Mouse (Mus musculus) kidney, postnatal 25 days (tissue): Measurements from ENCODE around the gene Anks1b.
"Not testable (repeated sequence)": the region's sequence is repeated elsewhere in the genome, so short reads cannot be mapped to it uniquely, and the experiment has no call there.

ENCODE experiments used
- DNase-seq, 2 experiments: peaks; one replicate each; pipeline ENCODE4 v3.0.0; 2021; ENCODE audit warnings: mixed read lengths in 2 of 2

Anks1b gene

DNA sequence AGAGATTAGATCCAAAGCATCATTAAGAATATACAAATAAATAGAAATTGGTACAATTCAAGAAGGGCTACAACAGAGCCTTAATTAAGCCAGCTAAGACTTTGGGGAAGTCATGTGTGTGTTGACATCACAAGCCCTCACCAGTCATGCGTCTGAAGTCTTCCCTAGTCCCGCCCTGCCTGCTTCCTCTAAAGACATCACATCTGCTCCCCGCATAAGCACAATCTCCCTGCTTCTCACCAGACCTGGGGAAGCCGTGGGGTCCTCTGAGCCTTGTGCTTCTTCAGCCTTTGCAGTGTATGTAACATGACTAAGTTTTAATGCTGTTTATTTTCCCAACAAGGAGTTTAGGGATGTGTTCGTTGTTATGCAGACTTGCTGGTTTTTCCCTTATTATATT, 706.7 kb downstream of the Anks1b start:
- no peak for DNase-seq

DNA sequence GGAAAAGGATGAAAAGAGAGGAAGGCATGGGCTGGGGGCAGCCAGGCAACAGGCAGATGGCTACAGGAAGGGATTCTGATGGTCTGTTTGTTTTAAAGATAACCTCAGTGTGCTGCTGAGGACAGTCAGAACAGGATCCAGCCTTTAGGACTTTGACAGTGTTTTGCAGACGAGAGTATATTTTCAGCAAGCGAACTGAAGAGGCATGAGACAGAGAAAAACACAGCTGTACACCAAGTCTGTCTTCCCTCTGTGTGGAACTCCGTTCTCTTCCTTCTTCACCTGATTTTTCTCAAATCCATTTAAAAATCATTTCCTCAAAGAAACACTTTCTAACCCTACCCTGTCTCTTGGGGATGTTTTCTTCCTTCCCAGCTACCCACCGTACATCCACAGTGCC, 710.7 kb downstream of the Anks1b start:
- no peak for DNase-seq

DNA sequence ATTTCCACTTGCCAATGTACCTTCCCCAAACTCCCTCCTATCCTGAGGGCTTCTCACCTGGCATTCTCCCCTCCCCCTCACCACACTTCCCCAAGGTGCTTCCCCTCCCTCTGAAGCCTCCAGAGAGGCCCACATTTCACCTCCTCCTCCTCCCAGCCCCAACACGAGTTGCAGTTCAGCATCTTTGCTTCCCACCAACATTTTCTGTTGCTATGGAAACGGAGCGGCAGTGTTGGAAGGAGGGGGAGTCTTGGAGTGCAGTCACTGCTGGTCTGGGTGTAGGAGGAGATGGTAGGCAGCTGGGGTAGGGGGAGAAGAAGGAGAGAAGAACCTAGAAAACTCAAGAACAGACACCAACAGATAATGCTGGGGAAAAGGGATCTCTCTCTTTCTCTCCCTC, 722.8 kb downstream of the Anks1b start:
- no peak for DNase-seq

DNA sequence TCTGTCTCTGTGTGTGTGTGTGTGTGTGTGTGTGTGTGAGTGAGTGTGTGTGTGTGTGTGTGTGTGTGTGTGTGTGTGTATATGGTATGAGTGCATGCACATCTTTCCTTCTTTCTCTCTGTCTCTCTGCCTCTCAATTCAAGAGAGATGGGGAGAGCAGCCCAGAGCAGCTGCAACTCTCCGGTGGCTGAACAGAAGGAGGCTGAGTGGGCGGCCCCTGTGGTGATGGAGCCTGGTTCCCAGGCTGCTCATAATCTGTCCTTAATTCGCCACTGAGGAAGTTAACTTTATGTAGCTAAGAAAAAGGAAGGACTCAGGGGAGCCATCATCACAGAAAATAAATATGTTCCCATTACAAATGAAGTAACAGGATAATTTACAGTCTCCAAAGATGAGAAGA, 723.3 kb downstream of the Anks1b start:
- DNase-seq, result no peak

DNA sequence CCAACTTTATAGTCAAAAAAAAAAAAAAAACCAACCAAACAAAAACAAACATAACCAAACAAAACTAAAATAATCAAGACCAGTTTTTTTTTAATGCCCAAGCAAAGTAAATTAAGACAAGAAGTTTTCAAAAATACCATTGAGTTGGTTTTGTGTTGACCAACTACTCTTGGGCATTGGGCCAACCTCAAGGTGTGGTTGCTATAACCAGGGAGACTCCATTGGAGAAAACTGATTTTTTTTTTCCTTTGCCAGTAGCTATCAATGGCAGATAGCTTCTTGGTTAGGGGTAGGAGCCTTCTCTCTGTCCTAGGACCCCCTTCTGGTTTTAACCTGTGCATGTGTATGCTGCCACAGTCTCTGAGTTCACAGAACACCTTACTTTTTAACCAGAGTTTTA, 725.8 kb downstream of the Anks1b start:
- DNase-seq, result no peak

DNA sequence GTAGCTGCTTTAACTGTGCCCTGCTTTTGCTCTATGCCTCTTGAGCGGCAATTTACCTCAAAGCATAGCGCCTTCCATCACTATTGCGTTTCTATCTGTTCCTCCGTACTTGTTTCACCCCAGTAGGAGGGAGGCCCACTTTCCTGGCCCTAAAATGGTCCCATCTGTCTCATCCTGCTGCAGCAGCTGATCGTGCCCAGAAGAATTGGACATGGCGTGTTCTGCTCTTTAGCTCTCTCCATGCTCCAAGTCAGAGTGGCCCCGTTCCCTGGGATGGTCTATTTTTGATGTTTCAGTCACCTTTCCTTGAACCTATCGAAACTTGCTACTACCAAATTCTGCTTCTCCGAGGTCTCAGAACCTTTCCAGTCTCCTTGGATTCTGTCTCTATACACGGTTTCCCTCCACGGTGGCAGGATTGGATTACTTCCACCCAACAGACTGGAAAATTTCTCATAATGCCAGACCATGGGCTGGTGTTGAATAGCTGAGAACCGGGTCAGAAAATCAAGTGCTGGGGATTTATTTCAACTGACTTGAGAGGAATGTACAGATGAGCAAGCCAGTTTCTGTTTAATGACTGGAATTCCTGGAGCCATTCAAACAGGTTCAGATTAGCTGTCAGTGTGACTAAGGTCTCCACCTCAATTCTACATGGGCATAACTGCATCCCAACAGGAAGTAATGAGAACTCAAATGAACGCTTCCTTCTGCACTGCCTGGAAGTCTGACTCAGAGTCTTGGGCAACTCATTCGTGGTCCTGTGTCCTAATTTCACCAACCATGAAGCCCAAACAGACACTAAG, 726.6 kb downstream of the Anks1b start:
- no peak for DNase-seq

DNA sequence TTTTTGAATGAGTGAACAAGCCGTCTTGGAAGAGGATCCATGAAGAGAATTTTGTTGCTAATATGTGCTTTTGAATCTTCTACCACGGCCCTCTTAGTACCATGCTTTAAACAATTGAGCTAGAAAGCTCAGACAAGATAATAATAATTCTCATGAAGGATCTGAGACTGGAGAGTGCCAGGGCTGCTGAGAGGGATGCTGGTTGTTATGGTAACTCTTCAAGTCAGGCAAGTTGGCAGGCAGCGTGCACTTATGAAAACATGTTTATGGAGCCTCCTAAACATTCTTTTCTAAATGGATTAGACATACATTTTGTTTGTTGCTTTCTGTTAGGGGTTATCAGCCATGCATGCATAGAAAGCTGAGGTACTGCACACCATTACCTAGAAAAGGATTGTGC, 734.3 kb downstream of the Anks1b start:
- no peak for DNase-seq

DNA sequence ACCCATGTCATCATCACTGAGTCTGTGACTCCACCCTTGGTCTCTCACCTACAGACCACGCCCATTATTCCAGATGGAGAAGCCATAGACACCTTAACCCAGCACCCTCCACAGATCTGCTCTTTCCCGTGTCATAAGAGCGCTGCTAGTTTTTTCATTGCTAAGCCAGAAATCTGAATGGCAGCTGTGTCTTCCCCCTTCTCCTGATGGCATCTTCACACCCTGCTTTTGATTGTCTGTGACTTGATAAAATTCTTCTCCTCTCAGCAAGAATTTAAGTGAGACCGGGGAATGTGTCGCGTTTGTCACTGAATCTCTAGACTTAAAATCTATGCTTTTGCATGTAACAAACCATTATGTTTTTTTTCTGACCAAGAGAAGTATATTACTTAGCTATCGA, 736.1 kb downstream of the Anks1b start:
- no peak for DNase-seq

DNA sequence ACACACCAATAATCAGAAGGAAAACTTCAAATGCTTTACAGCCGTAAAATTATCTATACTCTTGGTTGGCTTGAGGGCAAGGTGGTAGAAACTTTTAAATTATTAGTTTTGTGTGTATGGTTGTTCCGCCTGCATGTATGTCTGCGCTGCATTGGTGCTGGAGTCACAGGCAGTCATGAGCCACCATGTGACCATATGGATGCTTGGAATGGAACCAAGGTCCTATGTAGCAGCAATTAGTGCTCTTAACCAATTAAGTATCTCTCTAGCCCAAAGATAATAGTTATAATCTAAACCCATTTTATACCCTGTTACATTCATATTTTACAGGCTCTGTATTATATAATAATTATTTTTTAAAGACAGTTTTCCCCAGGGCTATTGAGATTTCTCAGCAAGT, 739.7 kb downstream of the Anks1b start:
- DNase-seq, result no peak

DNA sequence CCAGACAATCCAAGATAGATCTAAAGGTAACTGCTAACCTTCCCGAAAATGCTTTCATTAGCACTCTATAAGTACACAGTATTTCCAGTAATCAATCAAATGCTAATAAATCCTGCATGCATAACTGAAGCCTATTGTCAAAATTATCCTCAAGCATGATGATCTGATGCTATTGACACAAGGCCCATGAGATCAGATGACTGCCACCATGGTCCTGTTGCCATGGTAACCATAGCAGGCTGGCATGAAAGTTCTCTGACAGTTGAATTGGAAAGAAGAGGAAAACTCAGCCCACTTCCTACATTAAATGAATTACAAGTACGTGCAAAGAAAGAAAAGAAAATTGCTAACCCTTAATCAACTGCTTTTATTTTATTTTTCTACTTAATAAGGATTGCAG, 741.9 kb downstream of the Anks1b start:
- no peak for DNase-seq

DNA sequence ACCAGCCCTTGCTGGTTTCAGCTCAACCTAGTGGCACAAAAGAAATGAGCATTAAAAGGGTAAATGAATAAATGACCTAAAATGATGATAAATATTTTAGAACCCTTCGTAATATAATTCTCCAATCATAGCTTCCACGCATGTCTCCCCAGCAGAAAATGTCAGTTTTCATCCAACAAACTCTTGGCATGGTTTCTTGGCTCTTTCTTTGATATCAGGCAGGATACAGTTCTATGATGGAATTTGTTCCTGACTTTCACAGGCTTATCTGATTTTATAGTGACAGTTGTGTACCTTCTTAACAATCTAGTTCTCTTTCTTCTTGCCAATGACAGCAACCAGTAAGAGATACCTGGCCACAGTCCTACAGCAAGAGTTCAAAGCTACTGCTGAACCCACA, 743.3 kb downstream of the Anks1b start:
- no peak for DNase-seq

DNA sequence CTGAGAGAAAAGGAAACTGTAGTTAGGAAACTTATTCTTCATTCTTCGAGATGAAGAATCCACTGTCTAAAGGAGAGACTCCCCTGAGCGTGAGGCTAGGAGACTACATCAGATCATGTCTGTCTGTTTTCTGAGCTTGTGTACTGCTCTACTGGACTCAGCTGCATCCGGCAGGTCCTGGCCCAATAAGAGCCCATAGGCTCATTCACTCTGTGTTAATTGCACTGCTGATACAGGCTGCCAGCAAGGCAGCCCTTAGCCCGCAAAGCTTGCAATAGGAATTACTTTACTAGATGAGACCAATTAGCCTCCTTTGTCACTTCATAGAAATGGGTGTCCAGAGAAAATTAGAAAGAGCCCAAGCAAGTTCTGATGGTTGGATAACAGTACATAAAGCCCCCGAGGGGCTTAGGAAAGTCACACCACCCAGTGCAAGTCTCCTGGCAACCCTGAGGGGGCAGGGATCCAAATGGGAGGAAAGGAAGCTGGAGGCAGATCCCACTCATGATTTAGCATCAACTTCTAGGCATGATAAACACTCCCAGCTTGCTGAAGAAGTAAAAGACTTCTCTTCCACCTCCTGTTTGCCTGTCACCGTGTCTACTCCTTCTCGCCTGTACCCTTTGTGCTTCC, 744.5 kb downstream of the Anks1b start:
- no peak for DNase-seq

DNA sequence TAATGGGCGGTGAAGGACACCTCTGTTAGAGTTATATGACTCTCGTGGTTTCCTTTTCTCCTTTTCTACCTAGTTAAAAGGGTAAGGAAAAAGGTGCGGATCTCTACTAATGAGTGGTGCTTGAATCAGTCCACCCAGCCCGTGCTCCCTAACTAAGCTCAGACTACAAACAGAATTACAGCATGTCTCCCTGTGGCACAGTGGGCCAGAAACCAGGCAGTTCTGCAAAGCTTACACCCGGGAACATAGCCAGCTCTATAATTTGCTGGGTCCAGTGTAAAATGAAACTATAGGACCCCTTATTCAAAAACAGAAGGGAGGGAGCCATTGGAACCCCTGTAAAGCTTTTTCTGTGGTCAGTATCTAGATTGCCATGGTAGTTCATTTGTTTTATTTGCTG, 754.2 kb downstream of the Anks1b start:
- no peak for DNase-seq

DNA sequence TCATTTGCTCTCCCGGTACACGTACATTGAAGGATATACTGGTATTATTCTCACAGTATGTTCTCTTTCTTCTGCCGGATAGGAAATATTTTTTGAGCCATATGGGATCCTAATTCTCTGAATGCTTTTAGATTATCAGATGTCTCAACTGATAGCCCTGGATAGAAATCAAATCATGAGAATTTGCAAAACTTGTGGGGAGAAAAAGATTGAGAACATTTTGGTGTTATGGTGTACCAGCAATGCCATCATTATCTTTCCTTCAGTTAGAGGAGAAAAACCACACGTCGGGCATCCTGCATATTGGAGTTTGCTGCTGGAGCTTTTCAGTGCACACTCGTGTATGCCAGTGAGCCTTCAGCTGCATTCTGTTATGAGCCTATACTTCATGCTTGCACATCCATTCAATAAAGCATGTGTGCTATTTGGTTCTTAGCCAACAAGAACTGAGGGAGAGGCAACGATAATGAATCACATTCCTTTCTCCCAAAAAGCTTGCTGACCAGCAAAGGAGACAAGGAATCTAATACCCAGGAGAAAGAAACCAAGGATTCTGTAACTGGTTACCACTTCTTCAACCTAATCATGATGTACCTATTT, 756.9 kb downstream of the Anks1b start:
- DNase-seq, result no peak

DNA sequence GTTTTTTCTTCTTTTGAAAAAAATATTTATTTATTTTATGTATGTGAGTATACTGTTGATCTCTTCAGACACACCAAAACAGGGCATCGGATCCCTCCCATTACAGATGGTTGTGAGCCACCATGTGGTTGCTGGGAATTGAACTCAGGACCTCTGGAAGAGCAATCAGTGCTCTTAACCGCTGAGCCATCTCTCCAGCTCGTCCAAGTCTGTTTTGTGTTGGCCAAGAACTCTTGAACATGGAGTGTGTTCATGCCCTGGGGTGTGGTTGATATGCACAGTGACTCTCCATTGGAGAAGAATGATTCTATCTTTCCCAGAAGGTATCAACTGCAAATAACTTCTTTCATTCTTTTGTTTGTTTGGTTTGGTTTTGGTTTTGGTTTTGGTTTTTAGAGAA, 757.5 kb downstream of the Anks1b start:
- not testable (repeated sequence) for DNase-seq

DNA sequence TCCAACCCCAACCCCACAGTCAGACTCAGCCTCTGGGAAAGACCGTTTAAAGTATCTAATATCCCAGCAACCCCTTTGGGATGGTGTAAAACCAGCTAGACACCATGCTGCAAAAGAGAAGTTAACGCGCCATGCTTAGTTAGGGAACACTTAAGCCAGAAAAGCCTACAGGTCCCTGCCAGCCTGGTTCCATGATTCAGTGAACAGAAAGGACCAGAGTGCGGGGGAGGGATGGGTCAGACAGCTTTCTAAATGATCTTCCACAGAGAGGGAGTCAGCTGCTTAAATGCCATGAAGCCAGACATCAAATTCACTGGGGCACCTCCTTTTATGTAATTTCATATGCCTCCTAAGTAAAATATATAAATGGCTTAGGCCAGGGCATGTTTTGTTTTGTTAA, 764.0 kb downstream of the Anks1b start:
- DNase-seq, result no peak

DNA sequence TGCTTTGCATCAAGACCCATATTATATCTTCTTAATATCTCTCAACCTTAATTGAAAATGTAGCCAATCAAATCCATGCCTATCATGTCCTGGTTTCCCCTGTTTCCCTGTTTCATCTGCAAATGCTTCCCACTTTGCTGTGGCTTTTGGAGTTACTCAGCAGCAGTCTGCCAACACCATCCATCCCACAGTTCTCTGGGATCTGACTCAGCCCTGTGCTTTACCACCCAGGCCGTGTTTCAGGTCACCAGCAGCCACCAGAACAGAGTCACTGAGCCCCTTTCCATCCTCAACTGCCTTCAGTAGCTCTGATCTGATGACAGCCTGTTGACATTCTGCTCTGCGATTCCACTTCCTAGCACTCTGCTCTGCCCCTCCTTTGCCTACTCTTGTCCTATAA, 776.4 kb downstream of the Anks1b start:
- no peak for DNase-seq

DNA sequence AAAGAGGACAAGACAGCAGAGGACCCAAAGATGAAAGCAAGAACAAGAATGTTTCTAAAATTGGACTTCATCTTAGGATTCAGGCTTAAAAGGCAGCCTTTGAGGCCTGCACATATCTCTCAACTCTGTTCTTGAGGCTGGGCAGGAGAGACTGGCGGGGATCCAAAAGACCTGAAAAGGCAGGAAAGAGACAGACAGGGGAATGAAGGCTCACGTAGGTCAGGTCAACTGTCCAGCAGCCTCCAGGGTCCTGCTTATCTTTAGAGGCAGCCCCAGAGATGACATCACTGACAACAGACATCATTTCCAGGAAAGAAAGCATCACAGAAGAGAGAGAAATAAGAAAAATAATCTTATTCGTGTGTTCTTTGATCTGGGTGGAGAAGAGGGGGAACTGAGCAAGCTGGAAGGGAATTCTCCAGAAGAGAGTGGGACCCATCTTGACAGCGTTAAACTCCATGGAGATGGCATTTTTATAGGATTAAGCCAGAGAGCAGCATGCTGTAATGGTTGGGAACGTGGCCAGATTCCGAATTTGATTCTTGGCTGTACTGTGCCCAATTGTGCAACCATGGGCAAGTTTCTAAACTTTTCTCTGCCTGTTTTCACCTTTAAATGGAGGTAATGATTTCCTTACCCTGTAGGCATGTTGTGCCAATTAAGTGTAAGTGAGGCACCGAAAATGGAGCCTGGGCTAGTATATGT, 784.3 kb downstream of the Anks1b start:
- no peak for DNase-seq

DNA sequence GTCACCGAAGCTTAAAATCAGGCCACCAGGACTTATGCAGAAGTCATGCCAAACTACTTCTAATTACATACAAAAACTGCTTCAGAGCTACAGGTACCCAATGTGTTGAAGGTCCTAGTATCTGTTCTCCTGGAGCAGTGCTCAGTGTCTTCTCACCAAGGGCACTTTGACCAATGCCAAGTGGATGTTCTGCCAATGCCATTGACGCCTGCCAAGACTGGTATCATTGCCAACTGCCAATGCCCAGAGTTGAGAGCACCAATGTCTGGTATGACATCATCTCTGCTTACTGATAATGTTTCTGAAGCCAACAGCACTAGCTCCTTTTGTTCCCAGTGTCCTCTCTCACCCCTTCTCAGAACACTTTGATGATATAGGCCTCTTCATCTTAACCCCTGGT, 793.4 kb downstream of the Anks1b start:
- DNase-seq, result no peak

DNA sequence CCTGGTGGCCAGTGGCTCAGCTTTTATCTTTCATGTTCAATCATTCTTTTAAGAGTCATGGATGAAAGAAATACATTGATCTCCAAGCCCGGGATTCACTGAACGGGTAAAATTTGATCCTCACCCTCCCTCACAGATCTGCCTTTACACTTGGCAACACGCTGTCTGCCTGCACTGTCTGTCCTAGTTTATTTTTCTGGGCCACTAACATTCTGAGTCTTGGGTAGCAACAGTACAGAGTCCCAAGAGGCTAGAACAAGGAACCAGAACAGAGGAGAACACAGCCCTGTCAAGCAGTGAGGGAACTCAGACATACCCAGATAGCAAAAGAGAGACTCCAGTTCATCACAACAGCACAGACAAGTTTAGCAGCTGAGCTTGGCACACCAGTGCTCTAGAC, 797.0 kb downstream of the Anks1b start:
- DNase-seq, result no peak

DNA sequence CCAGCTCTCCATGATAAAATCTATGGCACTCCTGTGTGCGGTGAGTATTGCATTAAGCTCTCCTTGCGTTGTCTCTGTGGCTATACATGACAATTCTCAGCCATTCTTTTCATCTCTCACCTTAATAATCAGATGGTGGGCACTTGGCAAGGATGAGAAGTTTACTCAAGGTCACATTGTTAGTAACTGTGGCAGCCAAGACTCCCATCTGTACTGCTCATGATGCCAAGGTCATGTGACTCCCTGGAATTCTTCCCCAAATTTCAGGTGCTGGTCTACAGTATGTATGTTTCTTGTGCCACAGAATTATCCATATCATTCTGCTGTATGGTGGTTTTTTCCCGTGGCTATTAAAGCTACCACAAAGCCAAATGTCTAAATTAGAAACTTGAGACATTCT, 798.8 kb downstream of the Anks1b start:
- no peak for DNase-seq

DNA sequence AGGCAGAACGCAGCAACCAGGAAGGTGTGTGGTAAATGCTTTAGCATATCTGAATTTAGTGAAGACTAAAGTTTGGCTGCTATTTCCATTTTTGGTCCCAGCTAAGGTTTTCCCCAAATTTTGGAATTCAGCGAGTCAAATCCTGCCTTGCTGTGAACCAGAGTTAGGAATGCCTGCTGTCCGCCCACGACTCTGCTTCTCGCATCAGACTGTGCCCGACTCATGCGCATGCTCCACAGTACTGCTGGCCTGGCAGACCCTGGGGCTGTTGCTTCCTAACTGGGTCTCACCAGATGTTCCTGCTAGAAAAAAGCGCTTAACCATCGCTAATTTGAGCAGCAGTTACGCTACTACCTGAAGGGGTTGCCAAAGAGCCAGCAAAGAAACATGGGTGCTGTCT, 801.1 kb downstream of the Anks1b start:
- no peak for DNase-seq

DNA sequence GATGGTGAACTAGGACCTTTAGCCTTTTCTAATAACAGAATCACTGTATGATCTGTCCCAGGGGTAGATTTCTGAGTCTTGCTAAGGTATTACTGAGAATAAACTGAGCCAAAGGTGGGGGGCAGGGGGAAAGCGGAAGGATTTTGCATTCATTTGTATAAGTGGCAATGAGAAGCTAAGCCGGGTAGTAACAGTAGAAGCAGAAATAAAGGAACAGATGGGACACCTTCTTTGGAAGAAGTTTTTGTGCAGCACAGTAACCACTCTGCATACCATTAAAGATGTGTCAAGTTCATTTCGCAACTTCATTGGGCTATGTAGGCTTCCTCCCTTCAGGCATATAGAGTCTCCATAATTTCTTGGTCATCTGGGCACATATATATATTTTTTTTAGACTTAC, 804.1 kb downstream of the Anks1b start:
- no peak for DNase-seq
